Mouse (Mus musculus) megakaryocyte, embryonic 14.5 days (primary cell): ENCODE measurements around the gene Asxl1. TPM values are rescaled to one million over a fixed set of nuclear protein-coding genes. Genes with fewer than 3 reads are reported as not detected.

Source experiments
- H3K27me3 ChIP-seq: replicated peaks from 2 replicates; pipeline ENCODE3; 2012; ENCODE audit warnings: inconsistent platforms
- H3K36me3 ChIP-seq: replicated peaks from 2 replicates; pipeline ENCODE3; 2012; ENCODE audit warnings: low read length, inconsistent platforms, mixed read lengths
- H3K4me1 ChIP-seq: 2 replicates; pipeline ENCODE4 v1.6.1; 2012; ENCODE audit warnings: inconsistent platforms
- H3K4me3 ChIP-seq: replicated peaks from 2 replicates; pipeline ENCODE3; 2012; ENCODE audit warnings: moderate library complexity, mild to moderate bottlenecking, inconsistent platforms
- H3K9me3 ChIP-seq: 2 replicates; pipeline ENCODE4 v1.6.1; 2012; ENCODE audit warnings: inconsistent platforms
- FLI1 ChIP-seq: IDR thresholded peaks from 2 replicates; pipeline ENCODE4 v1.6.1; 2012; ENCODE audit warnings: low read length, inconsistent platforms, mixed read lengths
- GATA1 ChIP-seq: IDR thresholded peaks from 3 replicates; pipeline ENCODE4 v1.6.1; 2012; ENCODE audit warnings: mixed read lengths, low read length, inconsistent platforms, borderline replicate concordance
- polyA plus RNA-seq: library from polyadenylated mRNA; stranded (reverse); fragments of >175 nt; gene quantifications from 2 replicates; pipeline ENCODE4 v1.2.3, GENCODE M21; 2012; ENCODE audit warnings: low replicate concordance; ENCODE audit not compliant: insufficient read depth

The Asxl1 gene
- polyA plus RNA-seq, 1 experiment = 2.1 TPM

DNA sequence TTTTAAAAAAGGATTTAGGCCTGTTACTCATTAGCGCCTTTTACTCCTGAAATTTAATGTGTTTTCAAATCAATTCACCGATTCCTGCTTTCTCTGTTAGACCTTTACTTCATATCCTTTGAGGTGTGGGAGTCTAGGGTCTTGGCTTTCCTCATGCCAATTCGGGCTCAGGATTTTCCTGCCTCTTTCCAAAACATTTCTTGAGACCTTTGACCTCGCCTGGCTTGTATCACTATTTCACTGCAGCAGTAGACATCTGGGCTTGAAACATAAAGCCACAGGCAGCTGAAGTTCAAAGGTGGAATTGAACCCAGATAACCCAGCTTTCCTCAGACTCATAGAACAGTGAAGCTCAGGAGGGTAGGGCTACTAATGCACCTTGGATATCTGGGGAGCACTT lies 100.8 kb downstream of the Asxl1 start:
- Histone ChIP-seq H3K9me3 (no peaks in the 10 kb centered on the region), H3K27me3 (no peaks in the 10 kb centered on the region), H3K4me3 (no peak overlapping the region), H3K36me3 (peaks cover 63% of the 10 kb centered on the region), H3K4me1 (peaks cover 83% of the 10 kb centered on the region)
- TF ChIP-seq GATA1 = no peak
- no peak for TF ChIP-seq FLI1

DNA sequence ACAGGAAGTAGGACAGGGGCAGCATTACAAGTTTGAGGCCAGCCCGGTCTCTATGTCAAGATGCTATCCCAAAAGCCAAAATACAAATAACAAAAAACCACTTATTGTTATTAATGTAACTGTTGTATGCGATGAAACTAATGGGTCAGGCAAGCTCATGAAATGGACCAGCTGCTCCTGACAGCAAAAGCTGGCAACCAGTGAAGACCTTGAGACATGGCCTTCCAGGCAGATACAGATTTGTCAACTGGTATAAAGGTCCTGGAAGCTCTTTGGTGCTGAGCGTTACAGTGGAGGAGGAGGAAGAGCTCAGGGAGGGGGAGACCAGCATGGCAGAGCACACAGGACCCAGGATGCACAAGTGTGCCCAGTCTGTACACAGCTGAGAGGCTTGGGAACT lies 102.1 kb downstream of the Asxl1 start:
- Histone ChIP-seq H3K9me3 (no peaks in the 10 kb centered on the region), H3K4me1 (peaks cover 79% of the 10 kb centered on the region), H3K36me3 (peaks cover 60% of the 10 kb centered on the region), H3K27me3 (no peaks in the 10 kb centered on the region), H3K4me3 (peak overlapping the region; percentile 74)
- TF ChIP-seq GATA1 (no peak), FLI1 (no peak)

DNA sequence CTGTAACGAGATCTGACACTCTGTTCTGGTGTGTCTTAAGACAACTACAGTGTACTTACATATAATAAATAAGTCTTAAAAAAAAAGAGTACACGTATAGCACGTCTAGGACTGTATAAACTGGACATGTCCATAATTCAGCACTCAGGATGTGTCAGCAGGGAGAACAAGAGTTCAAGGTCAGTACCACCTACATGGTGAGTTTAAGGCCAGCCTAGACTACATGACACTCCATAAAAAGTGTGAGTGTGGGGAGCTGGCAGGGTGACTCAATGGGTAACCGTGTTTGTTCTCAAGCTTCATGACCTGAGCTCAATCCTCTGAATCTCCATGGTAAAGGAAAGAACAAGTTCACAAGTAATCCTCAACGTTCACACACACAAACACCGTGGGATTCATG lies 102.9 kb downstream of the Asxl1 start:
- H3K4me3 ChIP-seq = no peak overlapping the region
- no peak for TF ChIP-seq FLI1
- H3K36me3 ChIP-seq = peaks cover 62% of the 10 kb centered on the region
- H3K9me3 ChIP-seq = no peaks in the 10 kb centered on the region
- H3K4me1 ChIP-seq = peaks cover 79% of the 10 kb centered on the region
- H3K27me3 ChIP-seq = no peaks in the 10 kb centered on the region

Other genes starting within 250 kb of the Asxl1 start
- 1.9 and 8.1 TPM in 2 replicates for gene Hck, start 237.4 kb upstream of the Asxl1 start, polyA plus RNA-seq
- gene Tm9sf4, start 184.5 kb upstream of the Asxl1 start, polyA plus RNA-seq = 23.8 and 32.4 TPM in 2 replicates
- 3.3 and 3.6 TPM in 2 replicates for gene Tspyl3, start 120.4 kb upstream of the Asxl1 start, polyA plus RNA-seq
- 5.7 and 6.8 TPM in 2 replicates for gene Plagl2, start 104.4 kb upstream of the Asxl1 start, polyA plus RNA-seq
- gene Pofut1, start 104.3 kb upstream of the Asxl1 start, polyA plus RNA-seq = 2.1 and 3.0 TPM in 2 replicates
- 0.89 TPM in 1 of 2 replicates, not detected in the other for gene Kif3b, start 54.4 kb upstream of the Asxl1 start, polyA plus RNA-seq
- 0.54 TPM in 1 of 2 replicates, not detected in the other for gene 4930404H24Rik, start 147.0 kb downstream of the Asxl1 start, polyA plus RNA-seq
- 10.6 and 40.8 TPM in 2 replicates for gene Nol4l, start 184.1 kb downstream of the Asxl1 start, polyA plus RNA-seq